Mouse (Mus musculus) spleen, postnatal 14 days (tissue): ENCODE results near the gene Aptx.

Experiments
- DNase-seq, 2 experiments: peaks; one replicate each; pipeline ENCODE4 v3.0.0; 2021 to 2022; ENCODE audit warnings: low spot score in 2 of 2

Aptx gene

GRCm38 (mm10) chr4:40666237-40667012, 36.6 kb downstream of the Aptx start:
- DNase-seq: no peak

- no peak for DNase-seq
Observed at GRCm38 (mm10) chr4:40651055-40651454, 51.9 kb downstream of the Aptx start.

- no peak for DNase-seq
Observed at GRCm38 (mm10) chr4:40649111-40649510, 53.9 kb downstream of the Aptx start.

GRCm38 (mm10) chr4:40643567-40643966, 59.4 kb downstream of the Aptx start:
- no peak for DNase-seq

DNA sequence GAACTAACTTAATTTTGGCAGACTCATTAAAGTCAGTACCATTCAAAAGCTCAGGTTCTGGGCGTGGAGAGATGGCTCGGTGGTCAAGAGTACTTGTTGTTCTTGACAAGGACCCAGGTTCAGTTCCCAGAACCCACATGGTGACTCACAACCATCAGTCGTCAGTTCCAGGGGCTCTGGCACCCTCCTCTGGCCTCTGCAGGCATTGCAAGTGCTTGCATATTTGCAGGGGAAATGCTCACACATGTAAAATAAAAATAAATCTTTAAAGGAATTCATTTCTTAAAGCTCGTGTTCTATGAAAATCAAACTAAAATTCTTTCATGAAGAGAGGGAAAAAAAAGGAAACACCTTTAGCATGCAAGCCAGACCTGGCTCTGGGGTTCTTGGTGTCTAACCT, 62.0 kb downstream of the Aptx start:
- DNase-seq: no peak
